Mouse (Mus musculus): Measurements from ENCODE around the gene Rbpj.

- TF ChIP-seq CTCF (IDR thresholded peaks at IDR 0.05; ENCODE audit: control insufficient read depth, insufficient read depth, insufficient replicate concordance, low read depth, low read length): no peak
- TF ChIP-seq POLR2A (IDR thresholded peaks at IDR 0.05; ENCODE audit: control insufficient read depth, low read depth, low read length): no peak
Observed at GRCm38 (mm10) chr5:53554926-53555325, 89.0 kb downstream of the Rbpj start.
